Mouse (Mus musculus) heart, postnatal 4 days (tissue): ENCODE results near the gene Tmem266. TPM values are rescaled to one million over a fixed set of nuclear protein-coding genes. Genes with fewer than 3 reads are reported as not detected.

Experiments used
- DNase-seq: peaks from one replicate; pipeline ENCODE4 v3.0.0; 2021
- total RNA-seq, 2 experiments: library from RNA; stranded (reverse); gene quantifications; 2 replicates each; pipeline ENCODE4 v1.2.3; 2021

The Tmem266 gene
- under 1 TPM; 0.83 TPM for total RNA-seq

- peak; percentile 80 for DNase-seq
These were observed at the start of gene Tmem266, which contains the start of gene Nrg4 for GRCm38 (mm10) chr9:55326515-55327233. Tmem266 (plus strand) TSS chr9:55326913. Nrg4 (minus strand) TSS chr9:55326844.

GRCm38 (mm10) chr9:55277562-55277961 lies 49.2 kb upstream of the Tmem266 start:
- no peak for DNase-seq

DNA sequence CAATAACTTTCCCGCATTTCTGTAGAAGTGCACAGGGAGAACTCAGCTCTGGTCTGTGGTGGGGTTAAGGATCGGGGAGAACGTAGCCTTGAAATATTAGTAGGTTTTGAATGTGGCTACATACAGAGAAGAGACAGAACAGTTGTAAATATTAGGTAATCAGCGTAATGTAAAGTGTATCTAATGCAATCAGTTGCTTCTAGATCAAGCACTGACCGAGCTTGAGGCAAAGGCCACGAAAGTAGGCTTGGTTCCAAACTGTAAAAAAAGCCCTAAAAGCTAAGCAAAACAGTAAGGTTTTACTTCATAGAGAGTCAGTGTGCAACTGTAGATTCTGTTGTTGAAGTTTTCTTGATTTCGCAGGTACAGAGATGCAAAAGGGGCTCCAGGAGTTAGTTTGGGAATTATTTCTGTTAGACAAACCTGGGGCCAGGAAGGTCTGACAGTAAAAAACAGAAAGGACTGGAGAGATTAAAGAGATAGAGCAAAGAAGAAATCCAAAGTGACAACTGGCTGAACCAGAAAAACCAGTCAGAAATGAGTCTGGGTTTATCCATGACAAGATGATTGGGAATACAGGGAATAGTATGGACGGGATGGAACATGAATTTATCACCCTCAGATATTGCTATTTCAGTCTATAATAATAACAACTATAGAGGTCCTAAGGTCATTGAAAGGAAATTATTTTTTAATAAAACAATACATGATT lies 47.4 kb upstream of the Tmem266 start:
- DNase-seq = no peak

DNA sequence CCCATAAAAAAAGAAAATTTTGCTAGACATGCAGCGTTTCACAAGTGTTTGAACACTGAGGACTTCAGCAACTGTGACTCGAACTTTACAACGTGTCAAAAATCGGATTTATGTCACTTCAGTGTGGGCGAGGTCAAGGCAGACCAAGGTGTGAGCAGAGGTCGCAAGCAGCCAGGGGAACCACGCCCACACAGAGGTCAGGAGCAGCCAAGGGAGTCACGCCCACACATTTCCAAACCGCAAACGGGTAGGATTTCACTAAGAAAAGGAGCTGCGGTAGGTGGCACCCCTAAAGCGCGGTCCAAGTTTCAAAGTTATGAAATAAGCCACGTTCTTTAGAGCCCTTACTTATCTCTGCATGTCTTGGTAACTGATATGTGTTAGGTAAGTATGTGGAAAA lies 43.2 kb upstream of the Tmem266 start:
- DNase-seq = no peak

DNA sequence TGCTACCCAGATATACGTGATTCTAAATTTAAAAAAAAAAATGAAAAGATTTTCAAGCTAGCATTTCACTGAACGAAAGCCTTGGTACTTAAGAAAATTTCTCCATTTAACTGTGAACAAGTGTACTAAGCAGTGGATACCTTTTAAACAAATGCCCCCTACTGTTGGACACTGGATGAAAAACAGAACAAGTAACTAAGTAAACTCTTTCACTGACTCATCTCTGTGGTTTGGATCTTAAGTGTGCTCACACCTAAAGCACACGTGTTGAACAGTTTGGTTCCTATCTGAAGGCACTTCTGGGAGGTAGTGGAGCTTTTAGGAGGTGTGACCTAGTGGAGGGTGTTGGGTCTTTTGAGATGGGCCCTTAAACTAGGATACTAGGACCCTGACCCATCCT lies 41.5 kb upstream of the Tmem266 start:
- DNase-seq = no peak

DNA sequence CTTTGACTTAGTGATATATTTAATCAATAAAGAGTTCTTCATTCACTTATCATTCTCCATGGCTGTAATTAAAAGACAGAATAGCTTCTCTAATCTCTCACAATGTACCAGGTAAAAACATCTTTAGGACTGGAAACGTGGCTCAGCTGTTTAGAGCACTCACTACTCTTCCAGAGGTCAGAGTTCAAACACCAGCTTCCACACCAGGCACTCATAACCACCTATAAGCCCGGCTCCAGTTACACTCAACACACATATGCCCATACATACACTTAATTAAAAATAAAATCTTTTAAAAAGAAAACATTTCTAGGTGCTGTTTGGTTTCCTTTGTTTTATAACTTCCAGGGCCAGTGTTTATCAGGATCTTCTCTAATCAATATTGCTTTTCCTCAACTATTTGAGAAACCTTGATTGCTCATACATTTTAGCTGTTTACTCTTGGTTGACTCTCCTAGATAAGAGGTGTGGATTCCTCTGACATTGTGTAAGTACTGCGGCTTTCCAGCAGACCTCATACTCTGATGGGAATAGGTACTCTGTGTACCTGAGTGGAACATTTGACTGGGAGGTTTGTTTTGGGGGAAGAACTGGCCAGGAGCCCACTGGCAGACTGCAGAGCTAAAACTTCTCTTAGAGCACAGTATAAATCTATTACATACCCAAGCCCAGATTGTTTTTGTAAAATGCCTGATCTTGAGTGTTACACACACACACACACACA lies 37.1 kb upstream of the Tmem266 start:
- DNase-seq = no peak

GRCm38 (mm10) chr9:55291966-55292365 lies 34.7 kb upstream of the Tmem266 start:
- no peak for DNase-seq

DNA sequence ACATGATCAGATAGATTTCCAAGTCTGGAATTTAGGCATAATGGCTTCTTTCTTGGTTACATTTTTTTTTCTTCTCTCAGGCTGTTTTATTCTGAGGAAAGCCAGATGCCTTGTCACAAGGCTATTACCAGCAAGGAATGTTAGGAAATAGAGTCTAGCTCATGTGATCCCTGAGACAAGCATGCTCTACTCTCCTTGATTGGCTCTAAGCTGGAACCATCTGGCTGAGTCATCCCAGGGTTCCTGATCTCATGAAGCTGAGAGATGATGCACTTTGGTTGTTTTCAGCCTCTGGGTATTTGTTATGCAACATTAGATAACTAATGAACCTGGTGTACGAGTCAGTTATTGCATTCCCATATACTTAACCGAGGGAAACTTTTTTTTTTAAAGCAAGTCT lies 30.5 kb upstream of the Tmem266 start:
- no peak for DNase-seq

GRCm38 (mm10) chr9:55307066-55307465 lies 19.6 kb upstream of the Tmem266 start:
- DNase-seq = no peak

DNA sequence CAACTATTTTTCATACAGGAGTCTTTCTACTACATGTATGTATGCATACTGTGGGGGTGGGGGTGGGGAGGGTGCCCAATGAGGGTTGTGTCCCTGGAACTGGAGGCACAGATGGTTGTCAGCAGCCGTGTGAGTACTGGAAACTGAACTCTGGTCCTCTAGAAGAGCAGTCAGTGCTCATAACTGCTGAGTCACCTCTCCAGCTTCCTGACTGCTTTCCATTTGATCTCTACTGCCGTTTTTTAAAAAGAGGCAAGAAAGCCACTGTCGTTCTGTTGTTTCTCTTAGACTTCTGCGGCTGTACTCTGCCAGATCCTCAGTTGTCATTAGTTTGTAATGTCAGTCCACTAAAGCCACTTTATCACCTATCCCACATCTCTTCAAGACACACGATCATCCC lies 19.2 kb upstream of the Tmem266 start:
- DNase-seq = no peak

DNA sequence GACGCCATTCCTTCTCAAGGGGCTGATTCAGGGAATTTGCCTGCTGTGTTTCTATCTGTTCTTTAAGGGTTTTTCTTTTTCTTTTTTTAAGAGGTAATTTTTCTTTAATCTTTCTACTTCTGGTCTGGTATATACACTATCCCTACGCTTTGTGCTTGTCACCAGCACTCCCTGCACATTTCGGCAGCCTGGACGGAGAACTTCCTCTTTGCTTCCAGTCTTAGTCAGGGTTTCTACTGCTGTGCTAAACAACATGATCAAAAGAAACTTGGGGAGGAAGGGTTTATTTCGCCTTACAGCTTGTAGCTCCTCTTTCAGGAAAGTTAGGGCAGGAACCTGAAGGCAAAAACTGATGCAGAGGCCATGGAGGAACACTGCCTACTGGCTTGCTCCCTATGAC lies 18.3 kb upstream of the Tmem266 start:
- DNase-seq = no peak

GRCm38 (mm10) chr9:55311560-55311959 lies 15.2 kb upstream of the Tmem266 start:
- DNase-seq = peak; percentile 81

DNA sequence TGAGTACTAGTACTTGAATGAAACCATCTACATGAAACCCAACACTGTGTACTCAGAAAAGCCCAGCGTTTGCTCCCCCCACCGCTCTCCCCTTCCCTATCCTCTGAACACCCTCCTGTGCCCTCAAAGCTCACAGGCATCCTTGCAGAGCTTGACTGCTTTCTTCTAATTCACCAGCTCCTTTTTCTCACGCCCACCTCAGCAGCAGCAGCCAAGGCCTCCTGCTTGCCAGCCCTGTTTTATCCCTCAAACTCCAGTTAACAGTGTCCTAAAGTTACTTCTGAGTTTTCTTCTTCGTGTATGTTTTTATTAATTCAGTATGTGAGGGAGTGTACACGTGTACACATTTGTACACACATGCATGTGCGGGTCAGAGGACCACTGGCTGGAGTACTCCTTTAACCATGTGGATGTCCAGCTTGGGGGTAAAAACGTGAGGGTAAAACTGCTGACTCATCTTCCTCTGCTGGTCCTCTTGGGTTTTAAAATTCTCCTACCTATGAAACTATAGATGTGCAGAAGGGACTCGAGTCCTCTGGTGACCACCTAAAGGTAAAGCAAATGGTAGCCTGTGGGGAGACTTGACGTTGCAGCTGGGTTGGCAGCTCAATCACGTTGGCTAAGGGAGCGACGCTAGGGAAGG lies 13.0 kb upstream of the Tmem266 start:
- no peak for DNase-seq

DNA sequence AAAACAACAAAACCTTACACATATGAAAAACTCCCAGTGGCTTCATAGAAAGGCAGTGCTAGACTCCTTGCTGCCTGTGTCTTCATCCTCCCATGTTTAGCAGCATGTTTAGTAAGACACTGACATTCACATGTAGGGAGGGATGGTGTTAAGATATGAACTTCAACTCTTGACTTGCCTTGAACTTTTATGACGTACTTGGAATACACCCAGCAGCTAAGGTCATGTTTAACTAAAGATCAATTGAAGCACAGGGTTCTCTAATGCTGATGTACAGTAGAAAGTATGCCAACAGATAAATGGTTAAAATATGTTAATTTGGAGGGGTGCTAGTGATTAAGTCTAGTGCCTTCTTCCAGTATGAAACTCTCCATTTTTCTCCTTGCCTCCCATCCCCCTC lies 4.1 kb upstream of the Tmem266 start:
- no peak for DNase-seq

DNA sequence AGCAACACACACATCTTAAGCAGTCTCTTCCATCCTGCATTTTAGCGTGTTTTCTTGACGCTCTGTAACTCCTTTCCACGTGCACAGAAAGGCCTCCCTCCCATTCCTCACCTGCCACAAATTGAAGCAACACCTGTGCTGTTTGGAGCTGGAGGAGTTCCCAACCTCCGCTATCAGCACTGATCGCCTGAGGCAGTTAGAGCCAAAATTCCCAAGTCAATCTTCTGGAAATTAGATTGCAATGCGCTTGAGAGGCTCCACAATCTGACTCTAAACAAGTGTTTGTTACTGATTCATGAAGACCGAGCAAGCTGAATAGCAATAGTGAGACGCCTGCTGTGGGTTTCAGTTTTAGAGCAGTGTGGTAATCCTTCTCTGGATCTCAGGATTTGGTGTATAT lies 2.6 kb upstream of the Tmem266 start:
- no peak for DNase-seq

- DNase-seq = no peak
These were observed 2.2 kb upstream of the Tmem266 start for GRCm38 (mm10) chr9:55324516-55324915.

DNA sequence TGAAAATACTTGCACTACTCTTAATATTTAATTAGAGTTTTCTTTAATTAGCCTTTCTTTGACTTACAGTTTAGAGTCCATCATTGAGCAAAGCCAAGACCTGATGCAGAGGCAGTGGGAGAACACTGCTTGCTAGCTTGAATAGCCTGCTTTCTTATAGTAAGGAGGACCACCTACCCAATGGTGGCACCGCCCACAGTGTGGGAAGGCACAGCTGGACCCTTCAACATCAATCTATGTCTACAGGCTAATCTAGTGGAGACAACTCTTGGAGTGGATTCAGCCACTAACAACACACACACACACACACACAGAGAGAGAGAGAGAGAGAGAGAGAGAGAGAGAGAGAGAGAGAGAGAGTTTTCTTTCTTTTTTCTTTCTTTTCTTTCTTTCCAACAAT lies 1.7 kb upstream of the Tmem266 start:
- no peak for DNase-seq

GRCm38 (mm10) chr9:55325564-55326514 lies 874 bp upstream of the Tmem266 start:
- no peak for DNase-seq

GRCm38 (mm10) chr9:55327234-55327615 lies 512 bp downstream of the Tmem266 start:
- DNase-seq = peak; percentile 5

DNA sequence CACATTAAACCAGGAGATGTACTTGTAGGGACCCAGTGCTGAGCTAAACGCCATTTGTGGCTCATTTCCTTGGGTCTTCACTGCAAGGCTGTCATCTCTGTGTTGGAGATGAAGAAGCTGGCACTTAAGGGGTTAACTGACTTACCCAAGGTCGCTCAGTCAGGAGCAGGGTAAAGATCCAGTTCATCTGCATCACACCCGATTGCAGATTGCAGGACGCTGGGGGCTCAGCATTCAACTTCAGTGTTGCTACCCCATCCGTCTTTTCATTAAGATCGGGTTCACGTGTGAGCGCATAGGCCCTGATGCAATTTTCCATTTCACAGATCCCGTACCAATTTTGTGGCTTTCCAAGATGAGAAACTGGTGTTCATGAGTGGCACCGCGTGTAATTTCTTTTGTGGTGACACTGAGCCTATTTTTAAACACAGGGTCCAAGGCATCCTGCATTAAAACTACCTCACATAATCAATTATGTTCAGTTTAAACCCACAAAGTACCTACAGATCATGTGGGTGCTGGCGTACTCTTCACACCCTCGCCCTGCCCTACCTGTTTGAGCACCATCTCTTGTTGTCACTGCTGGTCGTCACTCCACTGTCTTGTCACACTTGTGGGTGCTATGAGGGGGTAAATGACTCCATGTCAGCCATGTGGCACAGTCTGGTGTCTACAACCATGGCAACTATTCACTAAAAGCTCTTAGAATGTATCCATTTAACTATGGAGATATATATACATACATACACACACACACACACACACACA lies 1.6 kb downstream of the Tmem266 start:
- DNase-seq = no peak

GRCm38 (mm10) chr9:55329401-55329800 lies 2.7 kb downstream of the Tmem266 start:
- DNase-seq = no peak
